ENCODE assay signal across 8 mouse cellular contexts in the genomic region with DNA sequence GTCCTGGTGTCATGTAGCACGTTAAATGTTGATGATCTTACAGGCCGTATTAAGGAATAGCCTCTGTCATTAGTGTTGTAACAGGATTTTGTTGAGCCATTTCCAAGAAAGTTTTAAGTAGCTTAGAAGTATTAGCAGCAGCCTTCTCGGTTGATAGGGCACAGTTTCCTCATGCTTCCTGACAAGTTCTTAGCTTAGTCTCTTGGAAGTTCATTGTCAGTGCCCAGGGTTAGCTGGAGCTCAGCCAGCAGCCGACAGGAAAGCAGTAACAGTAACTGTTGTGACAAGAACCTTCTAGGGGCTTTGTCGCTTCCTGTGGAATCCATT. TPM values are rescaled to one million over a fixed set of nuclear protein-coding genes. Genes with fewer than 3 reads are reported as not detected.
DNase-seq lines count a peak whose midpoint lies in the region; ATAC-seq and TF ChIP-seq lines count a peak whose summit lies in the region.

No protein-coding gene starts in this region.

- no peaks in the 10 kb centered on the region for H3K9me3 ChIP-seq in embryonic facial prominence, embryonic 12.5 days
- no peaks in the 10 kb centered on the region for H3K9me3 ChIP-seq in kidney, embryonic 16.5 days (ENCODE audit: low read length)

- no peak for TF ChIP-seq CTCF in lung, adult 2 months (IDR thresholded peaks at IDR 0.05; ENCODE audit: insufficient read depth, low read length)

- H3K4me1 ChIP-seq in lung, adult 2 months (ENCODE audit: control insufficient read depth, insufficient read depth, low read length): peaks cover 21% of the 10 kb centered on the region
- peaks cover 30% of the 10 kb centered on the region for H3K4me1 ChIP-seq in embryonic facial prominence, embryonic 12.5 days
- peaks cover 22% of the 10 kb centered on the region for H3K4me1 ChIP-seq in kidney, embryonic 16.5 days (ENCODE audit: insufficient read depth, low read length)

- TF ChIP-seq POLR2A in lung, adult 2 months (IDR thresholded peaks at IDR 0.05; ENCODE audit: borderline replicate concordance, extremely low read depth, low read depth, low read length): no peak

- no peak for ATAC-seq in embryonic facial prominence, embryonic 12.5 days (ENCODE audit: insufficient number of reproducible peaks, insufficient read depth, low FRiP score, low TSS enrichment)
- no peak for ATAC-seq in kidney, embryonic 16.5 days (ENCODE audit: low FRiP score, low TSS enrichment)

- DNase-seq in lung, adult 18-20 months: peak; percentile 63 to 77
- DNase-seq in lung, adult 2 months: no peak
- peak; percentile 90 for DNase-seq in lung, postnatal 36 days
- no peak for DNase-seq in layer of hippocampus, adult 9-10 months (ENCODE audit: low spot score)
- no peak for DNase-seq in urinary bladder, postnatal 25 days (ENCODE audit: low spot score)
- no peak for DNase-seq in cerebellum, postnatal 36 days

- H3K9ac ChIP-seq in embryonic facial prominence, embryonic 12.5 days: no peak overlapping the region
- no peak overlapping the region for H3K9ac ChIP-seq in kidney, embryonic 16.5 days (replicated peaks; ENCODE audit: low read length)

- WGBS in lung, adult 2 months: 11% methylated on average over 5 of the region's 5 CpGs
- 31% methylated on average over 5 of the region's 5 CpGs for WGBS in embryonic facial prominence, embryonic 12.5 days
- WGBS in kidney, embryonic 16.5 days: 20% methylated on average over 5 of the region's 5 CpGs

- H3K36me3 ChIP-seq in embryonic facial prominence, embryonic 12.5 days: peaks cover 10% of the 10 kb centered on the region
- H3K36me3 ChIP-seq in kidney, embryonic 16.5 days (ENCODE audit: insufficient read depth, low read length): peaks cover 19% of the 10 kb centered on the region

- peak overlapping the region; percentile 58; the same call in 1 of the 2 replicates for H3K27ac ChIP-seq in embryonic facial prominence, embryonic 12.5 days
- H3K27ac ChIP-seq in kidney, embryonic 16.5 days (ENCODE audit: low read length): peak overlapping the region; percentile 75

- no peaks in the 10 kb centered on the region for H3K27me3 ChIP-seq in embryonic facial prominence, embryonic 12.5 days
- no peaks in the 10 kb centered on the region for H3K27me3 ChIP-seq in kidney, embryonic 16.5 days (ENCODE audit: insufficient read depth, low read length)

- no peak overlapping the region for H3K4me3 ChIP-seq in lung, adult 2 months (replicated peaks; ENCODE audit: extremely low read depth, low read depth, low read length)
- H3K4me3 ChIP-seq in embryonic facial prominence, embryonic 12.5 days: no peak overlapping the region
- no peak overlapping the region for H3K4me3 ChIP-seq in kidney, embryonic 16.5 days (ENCODE audit: low read length)

- H3K4me2 ChIP-seq in embryonic facial prominence, embryonic 12.5 days (replicated peaks): no peak overlapping the region
- H3K4me2 ChIP-seq in kidney, embryonic 16.5 days (replicated peaks; ENCODE audit: low read depth, low read length): no peak overlapping the region

RNA-seq across cellular contexts. Expression of a gene that starts 14.1 kb away (rescaled TPM):
- 18.0 and 21.4 TPM in 2 replicates for polyA plus RNA-seq in lung, adult 2 months (2012; rRNA removed)
- 30.5 and 32.2 TPM in 2 replicates for polyA plus RNA-seq in embryonic facial prominence, embryonic 12.5 days (2016; fragmentation: Nextera tagmentation; extraction: Ambion mirVana)
- polyA plus RNA-seq in kidney, embryonic 16.5 days (2015; fragmentation: Nextera tagmentation; extraction: Ambion mirVana): 32.7 and 34.5 TPM in 2 replicates

RNA-seq across cellular contexts. Expression of a gene that starts 43.1 kb away (rescaled TPM):
- polyA plus RNA-seq in lung, adult 2 months (2012; rRNA removed): 43.9 and 46.8 TPM in 2 replicates
- polyA plus RNA-seq in embryonic facial prominence, embryonic 12.5 days (2016; fragmentation: Nextera tagmentation; extraction: Ambion mirVana): 14.3 and 16.5 TPM in 2 replicates
- polyA plus RNA-seq in kidney, embryonic 16.5 days (2015; fragmentation: Nextera tagmentation; extraction: Ambion mirVana): 10.8 and 13.3 TPM in 2 replicates

RNA-seq across cellular contexts. Expression of a gene that starts 44.0 kb away (rescaled TPM):
- 36.4 and 68.1 TPM in 2 replicates for polyA plus RNA-seq in lung, adult 2 months (2012; rRNA removed)
- polyA plus RNA-seq in embryonic facial prominence, embryonic 12.5 days (2016; fragmentation: Nextera tagmentation; extraction: Ambion mirVana): 2.8 and 3.1 TPM in 2 replicates
- polyA plus RNA-seq in kidney, embryonic 16.5 days (2015; fragmentation: Nextera tagmentation; extraction: Ambion mirVana): 11.4 and 22.5 TPM in 2 replicates

Comparison
In these comparisons a context has a peak if more than half of its experiments do, and no peak if none do; other contexts are left out.
1. DNase-seq: peak in lung, adult 18-20 months (2 of 2) and lung, postnatal 36 days (single experiment); none in lung, adult 2 months (single experiment), layer of hippocampus, adult 9-10 months (single experiment), urinary bladder, postnatal 25 days (single experiment) and cerebellum, postnatal 36 days (0 of 2).